Mouse (Mus musculus) left cerebral cortex, adult 18-20 months (tissue): Measurements from ENCODE around the gene Zscan26. TPM values are rescaled to one million over a fixed set of nuclear protein-coding genes. Genes with fewer than 3 reads are reported as not detected.
A peak's percentile ranks its signal among the peaks of the same experiment; 100 is the strongest.

ENCODE experiments used
- DNase-seq, 2 experiments: peaks; one replicate each; pipeline ENCODE4 v3.0.0; 2021 to 2022; ENCODE audit warnings: low spot score in 2 of 2, mixed read lengths in 1 of 2
- total RNA-seq, 2 experiments: library from RNA; stranded (reverse); gene quantifications; 2 replicates each; pipeline ENCODE4 v1.2.3; 2021

The Zscan26 gene
- total RNA-seq, 2 experiments from 2014 or later = 58.1 to 60.4 TPM

- no peak for DNase-seq
These were observed 18.1 kb downstream of the Zscan26 start for GRCm38 (mm10) chr13:21435476-21435875.

- DNase-seq = no peak
These were observed 25.9 kb downstream of the Zscan26 start for GRCm38 (mm10) chr13:21427631-21428030.

- no peak for DNase-seq
These were observed 30.2 kb downstream of the Zscan26 start for GRCm38 (mm10) chr13:21423301-21423700.

GRCm38 (mm10) chr13:21418865-21419264 is 34.7 kb downstream of the Zscan26 start:
- DNase-seq = no peak

GRCm38 (mm10) chr13:21417298-21418010 is 36.1 kb downstream of the Zscan26 start:
- peak in 1 of 2 experiments; percentile 15 for DNase-seq

GRCm38 (mm10) chr13:21415750-21416149 is 37.8 kb downstream of the Zscan26 start:
- DNase-seq = no peak

GRCm38 (mm10) chr13:21415266-21415665 is 38.3 kb downstream of the Zscan26 start:
- DNase-seq = no peak

- DNase-seq = no peak
These were observed 39.0 kb downstream of the Zscan26 start for GRCm38 (mm10) chr13:21414231-21415212.

- no peak for DNase-seq
These were observed 44.6 kb downstream of the Zscan26 start for GRCm38 (mm10) chr13:21408805-21409459.

GRCm38 (mm10) chr13:21407969-21408804 is 45.3 kb downstream of the Zscan26 start:
- peak; percentile 85 to 90 for DNase-seq

- DNase-seq = no peak
These were observed 46.2 kb downstream of the Zscan26 start for GRCm38 (mm10) chr13:21407341-21407740.

- no peak for DNase-seq
These were observed 50.7 kb downstream of the Zscan26 start for GRCm38 (mm10) chr13:21402848-21403247.

GRCm38 (mm10) chr13:21402287-21402846 is 51.2 kb downstream of the Zscan26 start, which contains the start of gene Zkscan3:
Gene Zkscan3 (minus strand): TSS chr13:21402755.
- DNase-seq = peak; percentile 74 to 82

- DNase-seq = no peak
These were observed 51.8 kb downstream of the Zscan26 start for GRCm38 (mm10) chr13:21401636-21402286.

- DNase-seq = no peak
These were observed 52.4 kb downstream of the Zscan26 start for GRCm38 (mm10) chr13:21401166-21401565.

- DNase-seq = no peak
These were observed 56.0 kb downstream of the Zscan26 start for GRCm38 (mm10) chr13:21397486-21397885.

- DNase-seq = peak; percentile 12 to 14
These were observed 57.5 kb downstream of the Zscan26 start for GRCm38 (mm10) chr13:21396048-21396447.

GRCm38 (mm10) chr13:21395623-21396022 is 57.9 kb downstream of the Zscan26 start:
- no peak for DNase-seq

- no peak for DNase-seq
These were observed 58.3 kb downstream of the Zscan26 start for GRCm38 (mm10) chr13:21395211-21395610.
